8 mouse cellular contexts compared by ENCODE assay signal in the genomic region with DNA sequence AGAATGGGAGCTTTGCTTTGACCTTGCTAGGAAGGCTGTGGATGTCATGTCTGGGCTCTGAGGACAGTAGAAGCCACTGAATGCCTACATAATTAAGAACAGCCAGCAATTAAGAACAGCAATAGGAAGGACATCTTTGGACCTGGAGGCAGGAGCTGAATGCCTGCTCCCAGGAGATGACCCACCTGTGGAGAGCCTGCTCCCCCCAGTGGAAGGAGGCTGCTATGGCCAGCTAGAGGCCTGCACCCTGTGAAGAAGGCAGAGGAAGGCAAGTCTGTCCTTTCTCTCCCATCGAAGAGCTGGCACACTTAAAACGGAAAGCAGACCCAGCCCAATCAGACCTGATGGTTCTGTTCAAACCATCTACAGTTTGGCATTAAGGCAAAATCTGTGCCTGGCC.
A peak's percentile ranks its signal among the peaks of the same experiment; 100 is the strongest.
DNase-seq lines count a peak whose midpoint lies in the region; ATAC-seq and TF ChIP-seq lines count a peak whose summit lies in the region.

No protein-coding gene starts in this region.

- WGBS in hindbrain, embryonic 10.5 days: 67% methylated on average over 2 of the region's 2 CpGs
- WGBS in hindbrain, embryonic 16.5 days: 42% methylated on average over 2 of the region's 2 CpGs
- 47% methylated on average over 2 of the region's 2 CpGs for WGBS in forebrain, embryonic 15.5 days

- H3K4me1 ChIP-seq in hindbrain, embryonic 10.5 days (replicated peaks): no peaks in the 10 kb centered on the region
- H3K4me1 ChIP-seq in hindbrain, embryonic 16.5 days (ENCODE audit: control insufficient read depth, insufficient read depth, low read depth, low read length): no peaks in the 10 kb centered on the region
- H3K4me1 ChIP-seq in forebrain, embryonic 15.5 days: 0 out of 2 replicates have a peak, but pooled peaks cover 5% of the 10 kb centered on the region

- no peak overlapping the region for H3K9ac ChIP-seq in hindbrain, embryonic 16.5 days (ENCODE audit: low read depth, low read length)
- H3K9ac ChIP-seq in forebrain, embryonic 15.5 days (replicated peaks): no peak overlapping the region

- H3K4me2 ChIP-seq in hindbrain, embryonic 16.5 days (ENCODE audit: low read length): no peak overlapping the region
- no peak overlapping the region for H3K4me2 ChIP-seq in forebrain, embryonic 15.5 days (replicated peaks)

- H3K4me3 ChIP-seq in hindbrain, embryonic 10.5 days: no peak overlapping the region
- H3K4me3 ChIP-seq in hindbrain, embryonic 16.5 days (ENCODE audit: low read length): no peak overlapping the region
- no peak overlapping the region for H3K4me3 ChIP-seq in forebrain, embryonic 15.5 days
- no peak overlapping the region for H3K4me3 ChIP-seq in layer of hippocampus, adult 2 months

- peak; percentile 44 for DNase-seq in hindbrain, embryonic 10.5 days (ENCODE audit: low spot score)
- peak; percentile 68 for DNase-seq in brain, embryonic 14.5 days (ENCODE audit: low read depth)
- peak; percentile 62 to 69 for DNase-seq in layer of hippocampus, adult 2 months (ENCODE audit: low spot score in 2 of 2)
- peak; percentile 21 for DNase-seq in lung, postnatal 36 days
- peak; percentile 1 for DNase-seq in skeletal muscle tissue, adult 2 months (ENCODE audit: low read depth, low spot score)
- DNase-seq in ovary, postnatal 10 days (ENCODE audit: low spot score): no peak

- TF ChIP-seq POLR2A in brain, embryonic 14.5 days (IDR thresholded peaks at IDR 0.05; ENCODE audit: borderline replicate concordance, extremely low read depth, insufficient read depth, insufficient read length, poor library complexity, severe bottlenecking): no peak

- no peaks in the 10 kb centered on the region for H3K36me3 ChIP-seq in hindbrain, embryonic 10.5 days
- H3K36me3 ChIP-seq in hindbrain, embryonic 16.5 days (ENCODE audit: control insufficient read depth, insufficient read depth, low read length): no peaks in the 10 kb centered on the region
- H3K36me3 ChIP-seq in forebrain, embryonic 15.5 days: no peaks in the 10 kb centered on the region

- H3K9me3 ChIP-seq in hindbrain, embryonic 10.5 days: no peaks in the 10 kb centered on the region
- no peaks in the 10 kb centered on the region for H3K9me3 ChIP-seq in hindbrain, embryonic 16.5 days (ENCODE audit: control insufficient read depth, low read length)
- no peaks in the 10 kb centered on the region for H3K9me3 ChIP-seq in forebrain, embryonic 15.5 days

- peak; percentile 83 for TF ChIP-seq CTCF in brain, embryonic 14.5 days (IDR thresholded peaks at IDR 0.05; ENCODE audit: borderline replicate concordance, extremely low read depth, insufficient read depth, insufficient read length)
- peak; percentile 91 for TF ChIP-seq CTCF in layer of hippocampus, adult 2 months (conservative IDR thresholded peaks at IDR 0.05)

- H3K27me3 ChIP-seq in hindbrain, embryonic 10.5 days (ENCODE audit: insufficient read depth, poor library complexity, severe bottlenecking): 0 out of 2 replicates have a peak, but pooled peaks cover 1% of the 10 kb centered on the region
- H3K27me3 ChIP-seq in hindbrain, embryonic 16.5 days (replicated peaks; ENCODE audit: control insufficient read depth, insufficient read depth, low read length): no peaks in the 10 kb centered on the region
- no peaks in the 10 kb centered on the region for H3K27me3 ChIP-seq in forebrain, embryonic 15.5 days

- no peak for ATAC-seq in hindbrain, embryonic 16.5 days
- peak; percentile 56 for ATAC-seq in forebrain, embryonic 15.5 days (replicated peaks)

- no peak overlapping the region for H3K27ac ChIP-seq in hindbrain, embryonic 10.5 days
- no peak overlapping the region for H3K27ac ChIP-seq in hindbrain, embryonic 16.5 days (ENCODE audit: low read depth, low read length)
- H3K27ac ChIP-seq in forebrain, embryonic 15.5 days (replicated peaks): no peak overlapping the region
- H3K27ac ChIP-seq in layer of hippocampus, adult 2 months: no peak overlapping the region
